Mouse (Mus musculus) spleen, adult 12 weeks (tissue): Measurements from ENCODE around the gene Trappc1.

Experiments used
- DNase-seq: peaks from one replicate; pipeline ENCODE4 v3.0.0; 2022; ENCODE audit warnings: low spot score

The Trappc1 gene

GRCm38 (mm10) chr11:69369990-69370816 is 46.4 kb downstream of the Trappc1 start:
- DNase-seq, result no peak

- DNase-seq, result no peak
Measured at GRCm38 (mm10) chr11:69370817-69371215, 47.0 kb downstream of the Trappc1 start.

- no peak for DNase-seq
Measured at GRCm38 (mm10) chr11:69371601-69372000, 47.8 kb downstream of the Trappc1 start.

- DNase-seq, result no peak
Measured at GRCm38 (mm10) chr11:69372056-69372779, 48.4 kb downstream of the Trappc1 start.

- no peak for DNase-seq
Measured at GRCm38 (mm10) chr11:69372780-69373170, 49.0 kb downstream of the Trappc1 start.

- no peak for DNase-seq
Measured at GRCm38 (mm10) chr11:69373223-69373965, 49.6 kb downstream of the Trappc1 start.
